Mouse (Mus musculus) myocyte (in vitro differentiated cells): ENCODE measurements at regions not wholly inside any gene's neighbourhood (a gene's known extent, or its start where the extent isn't known, plus 50 kb on each side); places are given as distances from the start of the nearest gene placed in this dataset.
"Not testable (repeated sequence)": the region's sequence is repeated elsewhere in the genome, so short reads cannot be mapped to it uniquely, and the experiment has no call there.

ENCODE experiments used
- H3K27me3 ChIP-seq: one replicate; pipeline ENCODE4 v1.6.1; 2011; ENCODE audit not compliant: control insufficient read depth, insufficient read depth, insufficient read length
- H3K36me3 ChIP-seq: one replicate; pipeline ENCODE4 v1.6.1; 2011; ENCODE audit not compliant: control insufficient read depth, insufficient read depth
- H3K4me2 ChIP-seq: one replicate; pipeline ENCODE4 v1.6.1; 2011; ENCODE audit warnings: low read depth, control low read depth
- H3K4me3 ChIP-seq: one replicate; pipeline ENCODE4 v1.5.1; 2011; ENCODE audit warnings: mild to moderate bottlenecking, control low read depth, moderate library complexity
- H3K79me2 ChIP-seq: one replicate; pipeline ENCODE4 v1.6.1; 2011; ENCODE audit not compliant: control insufficient read depth, insufficient read depth
- H3ac ChIP-seq: one replicate; pipeline ENCODE4 v1.6.1; 2011; ENCODE audit not compliant: control insufficient read depth, insufficient read length
- CEBPB ChIP-seq: IDR thresholded peaks from 2 replicates; pipeline ENCODE4 v1.6.1; 2011; ENCODE audit warnings: mild to moderate bottlenecking, moderate library complexity; ENCODE audit not compliant: poor library complexity, insufficient read depth, severe bottlenecking
- E2F4 ChIP-seq: IDR thresholded peaks from one replicate; pipeline ENCODE4 v1.6.1; 2011; ENCODE audit warnings: mild to moderate bottlenecking, control low read depth, moderate library complexity; ENCODE audit not compliant: insufficient read depth
- MAX ChIP-seq: IDR thresholded peaks from one replicate; pipeline ENCODE4 v1.6.1; 2011; ENCODE audit warnings: low read depth, mild to moderate bottlenecking, control low read depth
- MYOD1 ChIP-seq, 3 experiments: IDR thresholded peaks; one replicate each; pipeline ENCODE4 v1.6.1; 2011; ENCODE audit warnings: control low read depth in 2 of 3, low read depth in 2 of 3, mild to moderate bottlenecking in 2 of 3, moderate library complexity in 1 of 3; ENCODE audit not compliant: insufficient read length in 2 of 3, control insufficient read depth in 1 of 3
- MYOG ChIP-seq, 3 experiments: IDR thresholded peaks; one replicate each; pipeline ENCODE4 v1.6.1; 2011; ENCODE audit warnings: control low read depth in 2 of 3, low read depth in 2 of 3, mild to moderate bottlenecking in 2 of 3; ENCODE audit not compliant: insufficient read length in 2 of 3, control insufficient read depth in 1 of 3, insufficient read depth in 1 of 3
- POLR2A ChIP-seq: IDR thresholded peaks from one replicate; pipeline ENCODE4 v1.6.1; 2011; ENCODE audit warnings: low read depth, mild to moderate bottlenecking, control low read depth, moderate library complexity; ENCODE audit not compliant: insufficient read length
- POLR2AphosphoS2 ChIP-seq: IDR thresholded peaks from one replicate; pipeline ENCODE4 v1.6.1; 2011; ENCODE audit warnings: low read depth, control low read depth; ENCODE audit not compliant: insufficient read length
- SRF ChIP-seq: IDR thresholded peaks from one replicate; pipeline ENCODE4 v1.6.1; 2011; ENCODE audit warnings: low read depth; ENCODE audit not compliant: control insufficient read depth, insufficient read length
- TCF12 ChIP-seq: IDR thresholded peaks from one replicate; pipeline ENCODE4 v1.6.1; 2011; ENCODE audit warnings: mild to moderate bottlenecking, control low read depth; ENCODE audit not compliant: poor library complexity, insufficient read depth, severe bottlenecking
- TCF3 ChIP-seq: IDR thresholded peaks from one replicate; pipeline ENCODE4 v1.6.1; 2011; ENCODE audit warnings: low read depth, control low read depth; ENCODE audit not compliant: insufficient read length
- USF1 ChIP-seq: IDR thresholded peaks from one replicate; pipeline ENCODE4 v1.6.1; 2011; ENCODE audit warnings: low read depth, mild to moderate bottlenecking, control low read depth, moderate library complexity

DNA sequence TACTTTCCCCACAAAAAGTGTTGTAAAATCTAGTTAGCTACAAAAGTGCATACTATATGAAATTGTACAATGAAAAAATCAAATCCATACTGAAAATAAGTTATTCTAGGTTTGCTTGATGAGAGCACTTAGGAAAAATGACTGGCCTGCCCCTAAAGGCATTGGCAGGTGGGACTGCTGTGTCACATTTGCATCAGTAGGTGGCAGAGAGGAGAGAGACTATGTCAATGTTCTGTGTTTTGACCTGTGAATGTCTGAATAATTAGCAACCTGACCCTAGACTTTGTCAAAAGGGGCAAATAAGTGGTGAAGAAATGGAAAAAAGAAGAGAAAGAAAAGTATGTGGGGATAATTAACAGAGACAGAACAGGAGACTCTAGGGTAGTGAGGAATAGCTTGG is 997.0 kb upstream of the Tacstd2 start:
- TF ChIP-seq CEBPB = no peak
- Histone ChIP-seq H3K27me3 (no peaks in the 10 kb centered on the region), H3ac (no peak overlapping the region), H3K36me3 (no peaks in the 10 kb centered on the region), H3K4me3 (no peak overlapping the region), H3K4me2 (no peak overlapping the region), H3K79me2 (no peaks in the 10 kb centered on the region)

DNA sequence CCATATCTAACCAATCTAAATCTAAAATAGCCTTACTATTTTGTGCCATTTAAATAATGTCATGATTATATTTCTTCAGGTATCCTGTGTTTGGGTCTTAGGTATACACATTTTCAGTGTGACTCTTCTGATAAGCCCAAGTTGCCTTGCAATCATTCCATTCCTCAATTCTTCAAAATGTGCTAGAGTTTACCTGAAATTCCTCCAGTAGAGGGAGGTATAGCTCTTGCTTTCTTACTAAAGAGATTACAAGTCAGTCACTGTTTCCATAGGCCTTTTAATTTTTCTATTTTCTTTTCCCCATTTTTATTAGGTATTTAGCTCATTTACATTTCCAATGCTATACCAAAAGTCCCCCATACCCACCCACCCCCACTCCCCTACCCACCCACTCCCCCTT is 968.3 kb upstream of the Tacstd2 start:
- Histone ChIP-seq H3K79me2 (no peaks in the 10 kb centered on the region), H3K4me2 (no peak overlapping the region), H3ac (no peak overlapping the region), H3K36me3 (no peaks in the 10 kb centered on the region), H3K4me3 (no peak overlapping the region), H3K27me3 (no peaks in the 10 kb centered on the region)
- no peak for TF ChIP-seq E2F4
- TF ChIP-seq POLR2A = no peak
- TF ChIP-seq MYOD1 (IDR thresholded peaks at IDR 0.05; ENCODE audit: control insufficient read depth in 1 of 3, insufficient read length in 2 of 3, low read depth in 2 of 3) = no peak
- TF ChIP-seq TCF3 = no peak
- no peak for TF ChIP-seq SRF
- TF ChIP-seq POLR2AphosphoS2 = no peak

DNA sequence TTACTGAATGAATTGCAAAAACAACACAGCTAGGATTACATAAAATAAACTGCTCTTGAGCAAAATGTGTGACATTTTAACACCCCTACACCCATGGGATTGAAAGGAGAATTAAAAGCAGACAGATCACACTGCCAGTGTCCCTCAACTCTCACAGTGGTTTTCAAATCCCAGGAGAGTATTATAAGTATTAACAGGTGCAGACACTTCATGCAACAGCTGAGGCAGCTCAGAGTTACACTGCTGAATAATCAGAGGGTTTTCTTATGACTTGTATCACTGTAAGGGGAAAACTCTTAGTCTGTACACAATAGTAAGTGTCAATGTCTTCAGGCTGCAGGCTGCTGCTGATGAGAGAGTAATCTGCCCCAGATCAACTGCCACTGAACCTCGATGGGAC is 945.5 kb upstream of the Tacstd2 start:
- Histone ChIP-seq H3K4me3 (no peak overlapping the region), H3K4me2 (no peak overlapping the region), H3ac (no peak overlapping the region), H3K79me2 (no peaks in the 10 kb centered on the region), H3K36me3 (no peaks in the 10 kb centered on the region), H3K27me3 (no peaks in the 10 kb centered on the region)
- no peak for TF ChIP-seq TCF3
- no peak for TF ChIP-seq MYOG (IDR thresholded peaks at IDR 0.05; ENCODE audit: control insufficient read depth in 1 of 3, insufficient read depth in 1 of 3, insufficient read length in 2 of 3, low read depth in 2 of 3)

DNA sequence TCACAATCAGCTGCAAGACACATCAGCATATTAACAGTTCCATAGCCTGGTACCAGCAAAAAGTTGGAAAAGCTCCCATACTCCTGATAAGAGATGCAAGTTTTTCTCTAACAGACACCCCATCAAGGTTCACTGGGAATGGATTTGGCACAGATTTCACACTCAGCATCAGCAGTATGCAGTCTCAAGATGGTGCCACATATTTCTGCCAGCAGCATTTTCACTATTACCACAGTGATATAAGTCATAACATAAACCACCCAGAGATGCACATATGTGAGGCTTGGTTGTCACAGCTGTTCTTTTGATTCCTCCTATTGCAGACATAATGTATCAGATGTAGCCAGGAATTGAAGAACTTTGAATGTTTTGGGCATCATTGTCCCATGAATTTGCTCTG is 939.3 kb upstream of the Tacstd2 start:
- no peak overlapping the region for H3K4me3 ChIP-seq
- no peaks in the 10 kb centered on the region for H3K27me3 ChIP-seq
- no peaks in the 10 kb centered on the region for H3K79me2 ChIP-seq
- no peak overlapping the region for H3K4me2 ChIP-seq
- no peak overlapping the region for H3ac ChIP-seq
- TF ChIP-seq E2F4 (no peak), MYOG (IDR thresholded peaks at IDR 0.05; ENCODE audit: control insufficient read depth in 1 of 3, insufficient read depth in 1 of 3, insufficient read length in 2 of 3, low read depth in 2 of 3) (no peak)
- H3K36me3 ChIP-seq = no peaks in the 10 kb centered on the region

DNA sequence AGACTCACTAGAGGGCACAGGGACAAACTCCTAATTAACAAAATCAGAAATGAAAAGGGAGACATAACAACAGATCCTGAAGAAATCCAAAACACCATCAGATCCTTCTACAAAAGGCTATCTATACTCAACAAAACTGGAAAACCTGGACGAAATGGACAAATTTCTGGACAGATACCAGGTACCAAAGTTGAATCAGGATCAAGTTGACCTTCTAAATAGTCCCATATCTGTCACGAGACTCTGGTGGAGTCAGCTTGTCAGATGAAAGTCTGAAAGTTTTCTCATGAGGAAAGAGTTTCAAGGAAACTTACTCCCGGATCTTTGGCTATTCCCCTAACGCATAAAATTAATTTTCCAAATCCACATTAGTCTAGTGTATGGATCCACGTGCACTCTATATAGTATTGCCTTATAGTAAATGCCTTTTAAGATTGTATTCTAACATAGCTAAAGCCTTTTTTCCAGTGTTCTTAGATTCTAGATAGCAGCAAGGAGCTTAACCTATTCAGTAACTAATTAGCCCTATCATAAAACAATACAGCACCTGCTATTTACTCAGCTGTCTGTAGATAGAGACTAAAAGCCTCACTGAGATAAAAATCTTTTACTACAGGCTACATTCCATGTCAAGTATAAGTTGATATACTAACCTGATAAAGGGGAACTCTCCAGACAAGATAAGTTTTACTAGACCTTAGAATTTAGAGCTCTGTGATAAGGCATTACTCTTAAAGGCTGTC is 917.6 kb upstream of the Tacstd2 start:
- H3K4me3 ChIP-seq, H3K4me2 ChIP-seq, H3K27me3 ChIP-seq, H3K79me2 ChIP-seq, H3K36me3 ChIP-seq, H3ac ChIP-seq: not testable (repeated sequence)

DNA sequence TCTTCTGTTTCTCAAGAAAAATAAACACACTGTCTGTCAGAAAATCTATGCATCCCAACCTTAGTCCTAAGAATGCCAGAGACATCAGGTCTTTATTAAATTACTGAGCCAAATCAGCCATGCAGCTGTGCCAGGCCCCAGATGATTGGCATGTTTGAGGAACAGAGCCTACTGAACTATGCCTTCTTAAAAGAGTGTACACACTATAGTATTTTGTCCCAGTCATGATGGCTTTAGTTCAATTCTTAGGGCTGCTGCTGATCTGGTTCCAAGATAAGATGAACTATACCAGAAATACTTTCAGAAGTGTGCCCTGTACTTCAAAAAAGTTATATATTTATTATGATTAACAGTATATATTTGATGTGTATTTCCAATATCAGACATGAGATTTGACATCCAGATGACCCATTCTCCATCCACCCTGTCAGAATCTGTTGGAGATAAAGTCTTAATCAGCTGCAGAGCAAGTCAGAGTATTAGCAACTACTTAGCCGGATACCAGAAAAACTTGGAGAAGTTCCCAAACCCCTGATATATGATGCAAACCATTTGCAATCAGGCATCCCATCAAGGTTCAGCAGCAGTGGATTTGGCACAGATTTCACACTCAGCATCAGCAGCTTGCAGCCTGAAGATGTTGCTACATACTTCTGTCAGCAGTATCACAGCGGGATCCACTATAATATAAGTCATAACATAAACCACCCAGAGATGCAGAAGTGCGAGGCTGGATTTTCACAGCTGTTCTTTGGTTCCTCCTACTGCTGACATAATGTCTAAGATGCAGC is 913.6 kb upstream of the Tacstd2 start:
- Histone ChIP-seq H3K4me2 (no peak overlapping the region), H3K79me2 (no peaks in the 10 kb centered on the region), H3ac (no peak overlapping the region), H3K36me3 (no peaks in the 10 kb centered on the region), H3K4me3 (no peak overlapping the region), H3K27me3 (no peaks in the 10 kb centered on the region)
- TF ChIP-seq SRF = no peak
- peak; percentile 53; the same call in 1 of the 2 replicates for TF ChIP-seq CEBPB

DNA sequence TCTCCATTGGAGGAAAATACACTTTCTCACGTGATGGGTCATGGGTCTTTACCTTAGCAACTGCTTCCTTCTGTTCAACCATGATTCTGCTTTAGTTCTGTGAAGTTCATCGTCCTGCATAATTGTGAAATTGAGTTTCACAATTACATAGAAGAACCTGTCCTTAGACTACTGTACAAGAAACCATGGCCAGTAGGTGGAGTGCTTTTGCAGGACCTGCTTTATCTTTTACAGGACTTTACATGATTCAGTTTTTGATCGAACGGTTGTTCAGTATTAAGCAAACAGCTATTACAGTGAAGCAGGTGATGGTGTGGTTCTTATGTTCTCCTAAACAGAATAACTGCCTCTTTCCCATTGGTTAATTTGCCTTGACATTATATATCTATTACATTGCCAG is 910.2 kb upstream of the Tacstd2 start:
- no peak overlapping the region for H3K4me2 ChIP-seq
- H3ac ChIP-seq = no peak overlapping the region
- TF ChIP-seq POLR2AphosphoS2 (no peak), MAX (no peak), USF1 (no peak), POLR2A (no peak), MYOD1 (IDR thresholded peaks at IDR 0.05; ENCODE audit: control insufficient read depth in 1 of 3, insufficient read length in 2 of 3, low read depth in 2 of 3) (no peak), SRF (no peak), MYOG (IDR thresholded peaks at IDR 0.05; ENCODE audit: control insufficient read depth in 1 of 3, insufficient read depth in 1 of 3, insufficient read length in 2 of 3, low read depth in 2 of 3) (no peak), TCF12 (no peak), TCF3 (no peak)
- H3K27me3 ChIP-seq = no peaks in the 10 kb centered on the region
- no peaks in the 10 kb centered on the region for H3K36me3 ChIP-seq
- H3K79me2 ChIP-seq = no peaks in the 10 kb centered on the region
- H3K4me3 ChIP-seq = no peak overlapping the region
